Mouse (Mus musculus) bone marrow macrophage, adult 2 months (primary cell): ENCODE measurements around the gene Plin3. TPM values are rescaled to one million over a fixed set of nuclear protein-coding genes. Genes with fewer than 3 reads are reported as not detected.

Experiments
- H3K27ac ChIP-seq: 2 replicates; pipeline ENCODE4 v1.5.1; 2012; ENCODE audit warnings: low read depth, low read length; ENCODE audit not compliant: insufficient read depth
- H3K4me1 ChIP-seq: 2 replicates; pipeline ENCODE4 v1.6.1; 2012; ENCODE audit warnings: low read length; ENCODE audit not compliant: control insufficient read depth, insufficient read depth
- H3K4me3 ChIP-seq: 2 replicates; pipeline ENCODE4 v1.5.1; 2012; ENCODE audit warnings: mild to moderate bottlenecking, low read length, moderate library complexity; ENCODE audit not compliant: insufficient read depth
- CTCF ChIP-seq: IDR thresholded peaks from 2 replicates; pipeline ENCODE4 v1.5.1; 2012; ENCODE audit warnings: low read depth, mild to moderate bottlenecking, low read length, moderate library complexity
- POLR2A ChIP-seq: IDR thresholded peaks from 2 replicates; pipeline ENCODE4 v1.6.1; 2012; ENCODE audit warnings: mild to moderate bottlenecking, low read depth, low read length, borderline replicate concordance
- polyA plus RNA-seq: library from polyadenylated mRNA; stranded (reverse); fragments of >200 nt; gene quantifications from 2 replicates; pipeline ENCODE4 v1.2.4, GENCODE M21; 2012; ENCODE audit not compliant: missing spikeins, insufficient read depth, insufficient read length

Gene Plin3
- 40.4 and 44.1 TPM in 2 replicates for polyA plus RNA-seq

GRCm38 (mm10) chr17:56292531-56293222 lies at the start of gene Plin3:
TSS of gene Plin3 (minus strand) at chr17:56292873.
- TF ChIP-seq POLR2A (no peak), CTCF (no peak)
- no peak within 1 kb of the TSS for H3K27ac ChIP-seq
- peaks cover 17% of the 10 kb centered on the region for H3K4me1 ChIP-seq
- no peak within 1 kb of the TSS for H3K4me3 ChIP-seq

GRCm38 (mm10) chr17:56340717-56341116 lies 48.0 kb upstream of the Plin3 start:
- H3K4me3 ChIP-seq: no peak overlapping the region
- TF ChIP-seq POLR2A: no peak
- TF ChIP-seq CTCF: no peak
- no peak overlapping the region for H3K27ac ChIP-seq
- H3K4me1 ChIP-seq: peaks cover 31% of the 10 kb centered on the region

- Histone ChIP-seq H3K27ac (no peak overlapping the region), H3K4me3 (no peak overlapping the region), H3K4me1 (peaks cover 31% of the 10 kb centered on the region)
- peak; percentile 27; the same call in 1 of the 2 replicates for TF ChIP-seq CTCF
- TF ChIP-seq POLR2A: no peak
Observed at GRCm38 (mm10) chr17:56338909-56339308, 46.2 kb upstream of the Plin3 start.

GRCm38 (mm10) chr17:56337791-56338190 lies 45.1 kb upstream of the Plin3 start:
- H3K4me3 ChIP-seq: no peak overlapping the region
- H3K4me1 ChIP-seq: peaks cover 25% of the 10 kb centered on the region
- TF ChIP-seq CTCF (no peak), POLR2A (no peak)
- no peak overlapping the region for H3K27ac ChIP-seq

- Histone ChIP-seq H3K4me3 (no peak overlapping the region), H3K27ac (no peak overlapping the region), H3K4me1 (peaks cover 25% of the 10 kb centered on the region)
- TF ChIP-seq CTCF (peak; percentile 78; the same call in 1 of the 2 replicates), POLR2A (no peak)
Observed at GRCm38 (mm10) chr17:56337190-56337589, 44.5 kb upstream of the Plin3 start.

GRCm38 (mm10) chr17:56332987-56333386 lies 40.3 kb upstream of the Plin3 start:
- Histone ChIP-seq H3K4me1 (peaks cover 8% of the 10 kb centered on the region), H3K4me3 (no peak overlapping the region), H3K27ac (no peak overlapping the region)
- TF ChIP-seq POLR2A (no peak), CTCF (no peak)

GRCm38 (mm10) chr17:56331256-56331655 lies 38.6 kb upstream of the Plin3 start:
- H3K27ac ChIP-seq: no peak overlapping the region
- TF ChIP-seq POLR2A (no peak), CTCF (no peak)
- no peak overlapping the region for H3K4me3 ChIP-seq
- peaks cover 10% of the 10 kb centered on the region for H3K4me1 ChIP-seq

GRCm38 (mm10) chr17:56330345-56330744 lies 37.7 kb upstream of the Plin3 start:
- TF ChIP-seq CTCF: no peak
- no peak for TF ChIP-seq POLR2A
- H3K4me1 ChIP-seq: peaks cover 10% of the 10 kb centered on the region
- no peak overlapping the region for H3K27ac ChIP-seq
- no peak overlapping the region for H3K4me3 ChIP-seq

- no peak for TF ChIP-seq POLR2A
- no peak for TF ChIP-seq CTCF
- Histone ChIP-seq H3K4me3 (no peak overlapping the region), H3K4me1 (peaks cover 10% of the 10 kb centered on the region), H3K27ac (no peak overlapping the region)
Observed at GRCm38 (mm10) chr17:56329267-56329666, 36.6 kb upstream of the Plin3 start.
